Mouse (Mus musculus) heart, adult 2 months (tissue): ENCODE data around the gene 4931417E11Rik.

Source experiments
- CTCF ChIP-seq: fragments of 200-600 bp; IDR thresholded peaks from 2 replicates; pipeline ENCODE4 v1.8.1; 2022; ENCODE audit warnings: antibody characterized with exemption, mild to moderate bottlenecking, moderate library complexity
- POLR2A ChIP-seq: fragments of 200-500 bp; IDR thresholded peaks from 2 replicates; pipeline ENCODE4 v1.6.1; 2011; ENCODE audit warnings: mild to moderate bottlenecking, low read depth, low read length, control low read depth; ENCODE audit not compliant: insufficient read depth

- TF ChIP-seq POLR2A (no peak), CTCF (no peak)
Measured at GRCm38 (mm10) chr6:73433912-73434311, 35.6 kb downstream of the 4931417E11Rik start.
